Mouse (Mus musculus): ENCODE measurements around the gene Tenm3.

DNA sequence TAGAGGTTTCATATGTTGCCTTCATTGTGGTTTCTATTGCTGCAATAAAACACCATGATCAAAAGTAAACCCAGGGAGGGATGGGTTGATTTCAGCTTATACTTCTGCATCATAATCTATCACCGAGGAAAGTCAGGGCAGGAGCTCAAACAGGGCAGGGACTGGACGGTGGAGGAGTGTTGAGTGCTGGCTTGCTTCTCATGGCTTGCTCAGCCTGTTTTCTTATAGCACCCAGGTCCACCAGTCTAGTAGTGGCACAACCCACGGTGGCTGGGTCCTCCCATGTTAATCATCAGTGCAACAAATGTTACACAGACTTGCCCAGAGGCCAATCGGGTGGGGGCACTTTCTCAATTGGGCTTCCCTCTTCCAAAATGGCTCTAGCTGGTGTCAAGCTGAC lies 205.6 kb downstream of the Tenm3 start:
- TF ChIP-seq CTCF (IDR thresholded peaks at IDR 0.05; ENCODE audit: borderline replicate concordance, control insufficient read depth, extremely low read depth, insufficient read depth, low read length, poor library complexity) (no peak), POLR2A (IDR thresholded peaks at IDR 0.05; ENCODE audit: control insufficient read depth, extremely low read depth, insufficient read depth, low read length, poor library complexity) (no peak)

All from thymus, adult 2 months (tissue).